Mouse (Mus musculus) heart, postnatal 25 days (tissue): ENCODE measurements at regions not wholly inside any gene's neighbourhood (a gene's known extent, or its start where the extent isn't known, plus 50 kb on each side); places are given as distances from the start of the nearest gene placed in this dataset.
A peak's percentile ranks its signal among the peaks of the same experiment; 100 is the strongest.

Source experiments
- DNase-seq: peaks from one replicate; pipeline ENCODE4 v3.0.0; 2022; ENCODE audit warnings: low spot score
- intact Hi-C: fragments of 180-260 bp; cut with DNase I; formaldehyde crosslinking; loops from one replicate; pipeline ENCODE4 v1.15.1; 2025

GRCm38 (mm10) chr2:178771435-178771834 lies 341.1 kb downstream of the Cdh26 start:
- DNase-seq: no peak
- intact Hi-C loops: no loop called here

- DNase-seq: no peak
- intact Hi-C loops: no loop called here
Observed at GRCm38 (mm10) chr2:178771881-178772280, 341.6 kb downstream of the Cdh26 start.

GRCm38 (mm10) chr2:178784822-178785589 lies 354.7 kb downstream of the Cdh26 start:
- intact Hi-C loops: no loop called here
- DNase-seq: no peak

GRCm38 (mm10) chr2:178785843-178786242 lies 355.5 kb downstream of the Cdh26 start:
- no peak for DNase-seq
- intact Hi-C loops: no loop called here

- DNase-seq: no peak
- intact Hi-C loops: no loop called here
Observed at GRCm38 (mm10) chr2:178795841-178796240, 365.5 kb downstream of the Cdh26 start.

- no peak for DNase-seq
- intact Hi-C loops: no loop called here
Observed at GRCm38 (mm10) chr2:178801464-178801863, 371.1 kb downstream of the Cdh26 start.

GRCm38 (mm10) chr2:178805283-178805682 lies 375.0 kb downstream of the Cdh26 start:
- DNase-seq: peak; percentile 18

GRCm38 (mm10) chr2:178821552-178821951 lies 391.2 kb downstream of the Cdh26 start:
- no peak for DNase-seq
- intact Hi-C loops: no loop called here

More at GRCm38 (mm10) chr2:178805283-178805682, 375.0 kb downstream of the Cdh26 start:
- intact Hi-C loops: no loop called here

- intact Hi-C loops: no loop called here
- DNase-seq: no peak
Observed at GRCm38 (mm10) chr2:178830313-178830712, 400.0 kb downstream of the Cdh26 start.

- DNase-seq: no peak
- intact Hi-C loops: no loop called here
Observed at GRCm38 (mm10) chr2:178834986-178835385, 404.7 kb downstream of the Cdh26 start.

GRCm38 (mm10) chr2:178838571-178838970 lies 408.2 kb downstream of the Cdh26 start:
- intact Hi-C loops: no loop called here
- DNase-seq: no peak

- peak; percentile 29 for DNase-seq
- intact Hi-C loops: no loop called here
Observed at GRCm38 (mm10) chr2:178840975-178841374, 410.6 kb downstream of the Cdh26 start.

GRCm38 (mm10) chr2:178842595-178842994 lies 412.3 kb downstream of the Cdh26 start:
- intact Hi-C loops: no loop called here
- no peak for DNase-seq

- intact Hi-C loops: no loop called here
Observed at GRCm38 (mm10) chr2:178843458-178843857, 413.1 kb downstream of the Cdh26 start.

GRCm38 (mm10) chr2:178844561-178844960 lies 414.2 kb downstream of the Cdh26 start:
- intact Hi-C loops: no loop called here
- DNase-seq: no peak

More at GRCm38 (mm10) chr2:178843458-178843857, 413.1 kb downstream of the Cdh26 start:
- DNase-seq: no peak

- intact Hi-C loops: no loop called here
Observed at GRCm38 (mm10) chr2:178850320-178850719, 420.0 kb downstream of the Cdh26 start.

GRCm38 (mm10) chr2:178850769-178851168 lies 420.4 kb downstream of the Cdh26 start:
- DNase-seq: no peak
- intact Hi-C loops: no loop called here

More at GRCm38 (mm10) chr2:178850320-178850719, 420.0 kb downstream of the Cdh26 start:
- DNase-seq: no peak

- intact Hi-C loops: no loop called here
- no peak for DNase-seq
Observed at GRCm38 (mm10) chr2:178854012-178854411, 423.7 kb downstream of the Cdh26 start.

GRCm38 (mm10) chr2:178854760-178855159 lies 424.4 kb downstream of the Cdh26 start:
- intact Hi-C loops: no loop called here
- DNase-seq: no peak

GRCm38 (mm10) chr2:178862620-178863019 lies 432.3 kb downstream of the Cdh26 start:
- no peak for DNase-seq
- intact Hi-C loops: no loop called here

GRCm38 (mm10) chr2:178867086-178867485 lies 436.8 kb downstream of the Cdh26 start:
- intact Hi-C loops: no loop called here

GRCm38 (mm10) chr2:178869160-178869559 lies 438.8 kb downstream of the Cdh26 start:
- DNase-seq: no peak
- intact Hi-C loops: no loop called here

More at GRCm38 (mm10) chr2:178867086-178867485, 436.8 kb downstream of the Cdh26 start:
- no peak for DNase-seq
